Mouse (Mus musculus): ENCODE measurements around the gene Limch1. TPM values are rescaled to one million over a fixed set of nuclear protein-coding genes. Genes with fewer than 3 reads are reported as not detected.

The Limch1 gene
- polyA plus RNA-seq, 1 experiment, result 15.7 TPM

DNA sequence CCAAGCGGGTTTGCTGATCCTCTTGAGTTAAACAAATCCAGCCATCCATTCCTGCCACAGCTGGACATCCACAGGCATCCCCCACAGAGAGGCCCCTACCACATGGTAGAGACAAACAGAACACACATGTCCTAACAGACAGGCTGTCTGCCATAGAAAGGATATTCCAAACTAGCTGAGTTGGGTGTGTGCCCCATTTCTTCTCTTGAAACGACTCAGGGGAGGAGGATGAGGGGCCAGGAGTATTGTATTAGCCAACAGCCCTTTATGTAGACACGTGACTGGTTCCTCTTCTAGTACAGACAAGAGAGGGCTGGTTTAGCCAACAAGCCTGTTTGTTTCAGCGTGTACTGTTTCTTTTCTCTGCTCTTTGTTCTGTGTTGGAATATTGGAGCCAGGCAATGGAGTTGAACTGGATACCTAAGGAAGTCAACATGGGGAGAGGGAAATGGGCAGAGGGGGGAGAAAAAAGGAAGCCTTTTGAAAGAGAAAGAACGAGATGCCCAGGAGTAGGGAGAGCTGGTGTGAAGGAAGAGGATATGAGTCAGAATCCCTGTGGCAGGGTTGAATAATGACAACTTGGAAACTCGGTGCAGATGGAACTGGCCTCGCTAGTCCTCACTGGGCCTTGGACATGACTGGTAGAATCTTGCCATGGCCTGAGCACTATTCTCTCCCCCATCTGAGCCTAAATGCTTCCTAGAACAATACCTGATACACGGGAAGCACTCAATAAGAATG, 196.3 kb downstream of the Limch1 start:
- Histone ChIP-seq H3K9ac (ENCODE audit: low read depth, poor library complexity, severe bottlenecking) (no peak overlapping the region), H3K4me3 (ENCODE audit: low read depth, low read length) (no peak overlapping the region), H3K9me3 (replicated peaks; ENCODE audit: control insufficient read depth, insufficient read depth, low read length, poor library complexity, severe bottlenecking) (no peaks in the 10 kb centered on the region), H3K36me3 (ENCODE audit: control insufficient read depth, insufficient read depth, low read length, poor library complexity, severe bottlenecking) (no peaks in the 10 kb centered on the region), H3K27me3 (ENCODE audit: control insufficient read depth, insufficient read depth, low read length, poor library complexity, severe bottlenecking) (no peaks in the 10 kb centered on the region), H3K27ac (ENCODE audit: insufficient read depth, low read length) (no peak overlapping the region), H3K4me1 (ENCODE audit: control insufficient read depth, insufficient read depth, low read length) (no peaks in the 10 kb centered on the region)
- TF ChIP-seq POLR2A (IDR thresholded peaks at IDR 0.05; ENCODE audit: insufficient read depth, low read length) (no peak), CTCF (IDR thresholded peaks at IDR 0.05; ENCODE audit: low read depth, low read length) (no peak), EP300 (IDR thresholded peaks at IDR 0.05; ENCODE audit: insufficient read depth, low read depth, low read length) (no peak)

DNA sequence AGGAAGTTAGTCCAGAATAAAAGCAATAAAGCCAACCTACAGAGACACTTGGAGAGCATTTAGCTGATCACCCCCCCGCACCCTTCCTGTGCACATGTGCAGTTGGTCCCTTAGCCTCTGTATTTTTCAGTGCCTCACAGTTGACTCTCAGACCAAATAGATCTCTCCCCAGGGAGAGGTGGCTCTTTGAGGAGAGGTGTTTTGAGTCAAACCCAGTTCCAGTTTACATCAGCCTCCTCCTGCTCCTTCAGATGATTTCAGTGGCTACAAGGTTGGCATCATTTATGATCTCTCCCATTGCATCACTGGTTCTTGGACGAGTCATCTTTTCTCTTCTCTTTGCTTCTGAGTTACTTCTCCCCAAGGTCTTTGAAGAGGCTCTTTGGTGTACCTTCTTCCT, 197.3 kb downstream of the Limch1 start:
- TF ChIP-seq CTCF (IDR thresholded peaks at IDR 0.05; ENCODE audit: low read depth, low read length) (no peak), POLR2A (IDR thresholded peaks at IDR 0.05; ENCODE audit: insufficient read depth, low read length) (no peak), EP300 (IDR thresholded peaks at IDR 0.05; ENCODE audit: insufficient read depth, low read depth, low read length) (no peak)
- no peak overlapping the region for H3K27ac ChIP-seq (ENCODE audit: insufficient read depth, low read length)

DNA sequence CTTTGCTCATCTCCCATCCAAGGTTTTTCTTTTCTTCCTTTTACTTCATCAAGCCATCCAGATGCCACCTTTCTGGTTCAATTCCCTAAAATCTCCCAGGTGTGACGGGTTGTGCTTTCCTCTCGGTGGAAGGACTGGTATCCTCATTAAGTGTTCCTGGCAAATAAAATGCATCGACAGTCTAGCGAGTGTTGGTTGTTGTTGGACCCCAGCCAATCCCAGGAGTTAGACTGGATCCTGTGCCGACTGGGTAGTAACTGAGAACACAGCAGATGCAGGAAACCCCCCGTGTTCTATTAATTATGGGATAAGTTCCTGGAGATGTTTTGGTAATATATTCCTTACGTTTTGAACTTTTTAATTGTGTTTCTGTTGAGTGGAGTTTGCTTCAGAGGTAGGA, 197.9 kb downstream of the Limch1 start:
- Histone ChIP-seq H3K4me1 (ENCODE audit: control insufficient read depth, insufficient read depth, low read length) (no peaks in the 10 kb centered on the region), H3K9me3 (replicated peaks; ENCODE audit: control insufficient read depth, insufficient read depth, low read length, poor library complexity, severe bottlenecking) (no peaks in the 10 kb centered on the region), H3K4me3 (ENCODE audit: low read depth, low read length) (no peak overlapping the region), H3K36me3 (ENCODE audit: control insufficient read depth, insufficient read depth, low read length, poor library complexity, severe bottlenecking) (no peaks in the 10 kb centered on the region), H3K9ac (ENCODE audit: low read depth, poor library complexity, severe bottlenecking) (no peak overlapping the region), H3K27me3 (ENCODE audit: control insufficient read depth, insufficient read depth, low read length, poor library complexity, severe bottlenecking) (no peaks in the 10 kb centered on the region; the same call in 1 of the 2 replicates), H3K27ac (ENCODE audit: insufficient read depth, low read length) (no peak overlapping the region)
- TF ChIP-seq EP300 (IDR thresholded peaks at IDR 0.05; ENCODE audit: insufficient read depth, low read depth, low read length), result no peak

More for the DNA sequence above, 197.3 kb downstream of the Limch1 start:
- Histone ChIP-seq H3K36me3 (ENCODE audit: control insufficient read depth, insufficient read depth, low read length, poor library complexity, severe bottlenecking) (no peaks in the 10 kb centered on the region), H3K9me3 (replicated peaks; ENCODE audit: control insufficient read depth, insufficient read depth, low read length, poor library complexity, severe bottlenecking) (no peaks in the 10 kb centered on the region), H3K9ac (ENCODE audit: low read depth, poor library complexity, severe bottlenecking) (no peak overlapping the region), H3K4me3 (ENCODE audit: low read depth, low read length) (no peak overlapping the region), H3K27me3 (ENCODE audit: control insufficient read depth, insufficient read depth, low read length, poor library complexity, severe bottlenecking) (no peaks in the 10 kb centered on the region), H3K4me1 (ENCODE audit: control insufficient read depth, insufficient read depth, low read length) (no peaks in the 10 kb centered on the region)

DNA sequence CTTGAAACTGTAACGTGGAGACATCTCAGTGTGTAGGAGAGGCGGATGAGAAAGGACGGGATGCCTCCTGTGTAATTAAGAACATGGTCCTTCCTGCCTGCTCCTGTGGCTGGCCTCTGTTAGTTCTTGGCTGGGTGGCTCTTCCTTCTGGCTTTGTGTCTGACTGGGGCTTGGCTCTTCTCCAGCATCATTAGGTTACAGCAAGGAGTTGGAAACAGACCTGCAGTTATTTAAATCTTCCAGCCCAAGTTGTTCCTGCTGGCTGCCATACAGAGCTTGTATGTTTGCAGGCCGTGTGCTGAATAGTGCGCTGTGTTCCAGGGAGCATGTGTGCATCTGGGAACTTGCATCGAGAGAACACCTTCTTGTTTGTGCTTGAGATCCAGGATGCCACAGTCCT, 202.3 kb downstream of the Limch1 start:
- no peak overlapping the region for H3K4me3 ChIP-seq (ENCODE audit: low read depth, low read length)
- no peaks in the 10 kb centered on the region for H3K36me3 ChIP-seq (ENCODE audit: control insufficient read depth, insufficient read depth, low read length, poor library complexity, severe bottlenecking)
- H3K4me1 ChIP-seq (ENCODE audit: control insufficient read depth, insufficient read depth, low read length), result no peaks in the 10 kb centered on the region
- H3K9ac ChIP-seq (ENCODE audit: low read depth, poor library complexity, severe bottlenecking), result no peak overlapping the region
- no peaks in the 10 kb centered on the region; the same call in 1 of the 2 replicates for H3K27me3 ChIP-seq (ENCODE audit: control insufficient read depth, insufficient read depth, low read length, poor library complexity, severe bottlenecking)
- TF ChIP-seq POLR2A (IDR thresholded peaks at IDR 0.05; ENCODE audit: insufficient read depth, low read length) (no peak), CTCF (IDR thresholded peaks at IDR 0.05; ENCODE audit: low read depth, low read length) (no peak), EP300 (IDR thresholded peaks at IDR 0.05; ENCODE audit: insufficient read depth, low read depth, low read length) (no peak)
- H3K27ac ChIP-seq (ENCODE audit: insufficient read depth, low read length), result no peak overlapping the region
- no peaks in the 10 kb centered on the region for H3K9me3 ChIP-seq (replicated peaks; ENCODE audit: control insufficient read depth, insufficient read depth, low read length, poor library complexity, severe bottlenecking)

DNA sequence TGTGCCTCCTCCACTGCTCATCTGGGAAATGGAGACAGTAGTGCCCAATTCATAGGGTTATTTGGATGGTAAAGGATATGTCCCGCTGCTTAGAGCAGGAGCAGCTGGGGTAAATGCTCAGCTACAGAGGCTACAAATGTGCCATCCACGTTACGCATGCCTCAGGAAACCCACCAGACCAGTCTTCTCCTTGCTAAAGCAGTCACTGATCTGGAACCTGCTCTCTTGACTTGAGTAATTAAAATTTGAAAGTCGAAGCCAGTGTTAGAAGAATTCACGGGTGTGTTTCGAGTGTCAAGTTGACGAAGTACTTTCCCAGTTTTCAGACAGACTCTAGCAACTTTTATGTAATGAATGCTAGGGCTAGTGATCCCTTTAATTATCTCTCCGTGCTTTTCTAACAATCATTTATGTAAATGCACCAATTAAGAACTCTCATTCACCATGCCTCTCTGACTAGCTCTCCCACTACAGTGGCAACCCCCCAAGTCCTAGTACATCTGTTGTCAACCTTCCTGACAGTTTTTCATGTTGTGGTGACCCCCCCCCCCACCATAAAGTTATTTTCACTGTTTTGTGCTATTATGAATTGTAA, 203.6 kb downstream of the Limch1 start:
- H3K4me1 ChIP-seq (ENCODE audit: control insufficient read depth, insufficient read depth, low read length), result no peaks in the 10 kb centered on the region
- no peak overlapping the region for H3K27ac ChIP-seq (ENCODE audit: insufficient read depth, low read length)
- no peaks in the 10 kb centered on the region for H3K36me3 ChIP-seq (ENCODE audit: control insufficient read depth, insufficient read depth, low read length, poor library complexity, severe bottlenecking)
- no peak overlapping the region for H3K4me3 ChIP-seq (ENCODE audit: low read depth, low read length)
- H3K9ac ChIP-seq (ENCODE audit: low read depth, poor library complexity, severe bottlenecking), result no peak overlapping the region
- TF ChIP-seq CTCF (IDR thresholded peaks at IDR 0.05; ENCODE audit: low read depth, low read length) (no peak), POLR2A (IDR thresholded peaks at IDR 0.05; ENCODE audit: insufficient read depth, low read length) (no peak), EP300 (IDR thresholded peaks at IDR 0.05; ENCODE audit: insufficient read depth, low read depth, low read length) (no peak)
- no peaks in the 10 kb centered on the region for H3K9me3 ChIP-seq (replicated peaks; ENCODE audit: control insufficient read depth, insufficient read depth, low read length, poor library complexity, severe bottlenecking)
- no peaks in the 10 kb centered on the region; the same call in 1 of the 2 replicates for H3K27me3 ChIP-seq (ENCODE audit: control insufficient read depth, insufficient read depth, low read length, poor library complexity, severe bottlenecking)

DNA sequence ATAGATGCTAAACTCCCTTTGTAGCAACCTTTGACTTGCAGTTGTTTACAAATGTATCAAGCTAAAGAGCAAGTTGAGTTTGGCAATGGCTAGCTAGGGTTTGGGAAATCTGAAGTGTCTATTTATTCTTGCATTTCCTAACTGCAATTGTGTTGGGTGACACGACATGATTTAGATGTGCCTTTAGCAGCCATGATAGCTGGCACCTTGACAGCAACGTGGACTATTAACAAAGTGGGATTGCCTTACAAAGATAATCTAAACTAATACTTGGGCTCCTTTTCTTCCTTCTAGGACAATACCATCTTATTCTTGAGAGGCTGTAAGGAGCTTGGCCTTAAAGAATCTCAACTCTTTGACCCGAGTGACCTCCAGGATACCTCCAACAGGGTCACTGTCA, 207.7 kb downstream of the Limch1 start:
- Histone ChIP-seq H3K4me3 (ENCODE audit: low read depth, low read length) (no peak overlapping the region), H3K4me1 (ENCODE audit: control insufficient read depth, insufficient read depth, low read length) (no peaks in the 10 kb centered on the region), H3K9me3 (replicated peaks; ENCODE audit: control insufficient read depth, insufficient read depth, low read length, poor library complexity, severe bottlenecking) (no peaks in the 10 kb centered on the region), H3K27me3 (ENCODE audit: control insufficient read depth, insufficient read depth, low read length, poor library complexity, severe bottlenecking) (no peaks in the 10 kb centered on the region; the same call in 1 of the 2 replicates), H3K36me3 (ENCODE audit: control insufficient read depth, insufficient read depth, low read length, poor library complexity, severe bottlenecking) (no peaks in the 10 kb centered on the region), H3K27ac (ENCODE audit: insufficient read depth, low read length) (no peak overlapping the region), H3K9ac (ENCODE audit: low read depth, poor library complexity, severe bottlenecking) (no peak overlapping the region)
- TF ChIP-seq CTCF (IDR thresholded peaks at IDR 0.05; ENCODE audit: low read depth, low read length) (no peak), POLR2A (IDR thresholded peaks at IDR 0.05; ENCODE audit: insufficient read depth, low read length) (no peak), EP300 (IDR thresholded peaks at IDR 0.05; ENCODE audit: insufficient read depth, low read depth, low read length) (no peak)
